Mouse (Mus musculus): Measurements from ENCODE around the gene Prkce. TPM values are rescaled to one million over a fixed set of nuclear protein-coding genes. Genes with fewer than 3 reads are reported as not detected.

The Prkce gene
- polyA plus RNA-seq, 1 experiment from 2014 or later, result 35.7 TPM

GRCm38 (mm10) chr17:86303401-86304243 lies 136.0 kb downstream of the Prkce start:
- ATAC-seq, result no peak
- 81% methylated on average over 19 of the region's 19 CpGs for whole genome bisulfite sequencing
- H3K9ac ChIP-seq (ENCODE audit: low read depth, low read length), result no peak overlapping the region
- H3K36me3 ChIP-seq (ENCODE audit: control insufficient read depth, insufficient read depth, low read length), result no peaks in the 10 kb centered on the region
- H3K27ac ChIP-seq (ENCODE audit: low read depth, low read length), result no peak overlapping the region
- no peaks in the 10 kb centered on the region for H3K9me3 ChIP-seq (ENCODE audit: control insufficient read depth, low read length)
- no peak overlapping the region for H3K4me3 ChIP-seq (ENCODE audit: low read length)
- no peaks in the 10 kb centered on the region for H3K27me3 ChIP-seq (replicated peaks; ENCODE audit: control insufficient read depth, insufficient read depth, low read length)
- no peak overlapping the region for H3K4me2 ChIP-seq (ENCODE audit: low read length)
- H3K4me1 ChIP-seq (ENCODE audit: control insufficient read depth, insufficient read depth, low read depth, low read length), result peaks cover 22% of the 10 kb centered on the region

- Histone ChIP-seq H3K4me3 (ENCODE audit: low read length) (no peak overlapping the region), H3K4me2 (ENCODE audit: low read length) (no peak overlapping the region), H3K36me3 (ENCODE audit: control insufficient read depth, insufficient read depth, low read length) (no peaks in the 10 kb centered on the region), H3K9me3 (ENCODE audit: control insufficient read depth, low read length) (no peaks in the 10 kb centered on the region), H3K27me3 (replicated peaks; ENCODE audit: control insufficient read depth, insufficient read depth, low read length) (no peaks in the 10 kb centered on the region), H3K27ac (ENCODE audit: low read depth, low read length) (peak overlapping the region; percentile 14; the same call in 1 of the 2 replicates), H3K9ac (ENCODE audit: low read depth, low read length) (no peak overlapping the region), H3K4me1 (ENCODE audit: control insufficient read depth, insufficient read depth, low read depth, low read length) (peaks cover 22% of the 10 kb centered on the region)
- no peak for ATAC-seq
- WGBS, result 46% methylated on average over 17 of the region's 17 CpGs
Observed at GRCm38 (mm10) chr17:86304923-86305630, 137.5 kb downstream of the Prkce start.

GRCm38 (mm10) chr17:86306161-86306560 lies 138.6 kb downstream of the Prkce start:
- Histone ChIP-seq H3K4me1 (ENCODE audit: control insufficient read depth, insufficient read depth, low read depth, low read length) (peaks cover 18% of the 10 kb centered on the region), H3K27ac (ENCODE audit: low read depth, low read length) (no peak overlapping the region), H3K4me2 (ENCODE audit: low read length) (no peak overlapping the region), H3K4me3 (ENCODE audit: low read length) (no peak overlapping the region), H3K9me3 (ENCODE audit: control insufficient read depth, low read length) (no peaks in the 10 kb centered on the region), H3K36me3 (ENCODE audit: control insufficient read depth, insufficient read depth, low read length) (no peaks in the 10 kb centered on the region), H3K27me3 (replicated peaks; ENCODE audit: control insufficient read depth, insufficient read depth, low read length) (no peaks in the 10 kb centered on the region), H3K9ac (ENCODE audit: low read depth, low read length) (no peak overlapping the region)
- 84% methylated on average over 7 of the region's 7 CpGs for WGBS
- ATAC-seq, result no peak

- Histone ChIP-seq H3K4me2 (ENCODE audit: low read length) (no peak overlapping the region), H3K27me3 (replicated peaks; ENCODE audit: control insufficient read depth, insufficient read depth, low read length) (no peaks in the 10 kb centered on the region), H3K9ac (ENCODE audit: low read depth, low read length) (no peak overlapping the region), H3K9me3 (ENCODE audit: control insufficient read depth, low read length) (no peaks in the 10 kb centered on the region), H3K36me3 (ENCODE audit: control insufficient read depth, insufficient read depth, low read length) (no peaks in the 10 kb centered on the region), H3K27ac (ENCODE audit: low read depth, low read length) (no peak overlapping the region), H3K4me3 (ENCODE audit: low read length) (no peak overlapping the region), H3K4me1 (ENCODE audit: control insufficient read depth, insufficient read depth, low read depth, low read length) (peaks cover 8% of the 10 kb centered on the region)
- 74% methylated on average over 8 of the region's 8 CpGs for WGBS
- ATAC-seq, result no peak
Observed at GRCm38 (mm10) chr17:86313413-86314139, 146.0 kb downstream of the Prkce start.

- 89% methylated on average over 4 of the region's 4 CpGs for WGBS
- no peaks in the 10 kb centered on the region for H3K9me3 ChIP-seq (ENCODE audit: control insufficient read depth, low read length)
- H3K4me2 ChIP-seq (ENCODE audit: low read length), result no peak overlapping the region
- ATAC-seq, result no peak
- H3K4me1 ChIP-seq (ENCODE audit: control insufficient read depth, insufficient read depth, low read depth, low read length), result peaks cover 8% of the 10 kb centered on the region
- no peak overlapping the region for H3K4me3 ChIP-seq (ENCODE audit: low read length)
- no peaks in the 10 kb centered on the region for H3K27me3 ChIP-seq (replicated peaks; ENCODE audit: control insufficient read depth, insufficient read depth, low read length)
- no peak overlapping the region for H3K9ac ChIP-seq (ENCODE audit: low read depth, low read length)
- no peaks in the 10 kb centered on the region for H3K36me3 ChIP-seq (ENCODE audit: control insufficient read depth, insufficient read depth, low read length)
- no peak overlapping the region for H3K27ac ChIP-seq (ENCODE audit: low read depth, low read length)
Observed at GRCm38 (mm10) chr17:86315874-86316273, 148.3 kb downstream of the Prkce start.

GRCm38 (mm10) chr17:86316771-86317170 lies 149.2 kb downstream of the Prkce start:
- peaks cover 4% of the 10 kb centered on the region for H3K4me1 ChIP-seq (ENCODE audit: control insufficient read depth, insufficient read depth, low read depth, low read length)
- H3K9me3 ChIP-seq (ENCODE audit: control insufficient read depth, low read length), result no peaks in the 10 kb centered on the region
- H3K27ac ChIP-seq (ENCODE audit: low read depth, low read length), result no peak overlapping the region
- H3K36me3 ChIP-seq (ENCODE audit: control insufficient read depth, insufficient read depth, low read length), result no peaks in the 10 kb centered on the region
- WGBS, result 90% methylated on average over 5 of the region's 5 CpGs
- H3K4me3 ChIP-seq (ENCODE audit: low read length), result no peak overlapping the region
- H3K9ac ChIP-seq (ENCODE audit: low read depth, low read length), result no peak overlapping the region
- no peak overlapping the region for H3K4me2 ChIP-seq (ENCODE audit: low read length)
- no peaks in the 10 kb centered on the region for H3K27me3 ChIP-seq (replicated peaks; ENCODE audit: control insufficient read depth, insufficient read depth, low read length)
- no peak for ATAC-seq

- Histone ChIP-seq H3K4me2 (ENCODE audit: low read length) (no peak overlapping the region), H3K27me3 (replicated peaks; ENCODE audit: control insufficient read depth, insufficient read depth, low read length) (no peaks in the 10 kb centered on the region), H3K9me3 (ENCODE audit: control insufficient read depth, low read length) (no peaks in the 10 kb centered on the region), H3K4me1 (ENCODE audit: control insufficient read depth, insufficient read depth, low read depth, low read length) (peaks cover 4% of the 10 kb centered on the region), H3K27ac (ENCODE audit: low read depth, low read length) (no peak overlapping the region), H3K36me3 (ENCODE audit: control insufficient read depth, insufficient read depth, low read length) (no peaks in the 10 kb centered on the region), H3K9ac (ENCODE audit: low read depth, low read length) (no peak overlapping the region), H3K4me3 (ENCODE audit: low read length) (no peak overlapping the region)
- 83% methylated on average over 4 of the region's 4 CpGs for WGBS
- no peak for ATAC-seq
Observed at GRCm38 (mm10) chr17:86317197-86317596, 149.6 kb downstream of the Prkce start.

GRCm38 (mm10) chr17:86319967-86320602 lies 152.5 kb downstream of the Prkce start:
- no peaks in the 10 kb centered on the region for H3K36me3 ChIP-seq (ENCODE audit: control insufficient read depth, insufficient read depth, low read length)
- H3K4me1 ChIP-seq (ENCODE audit: control insufficient read depth, insufficient read depth, low read depth, low read length), result 0 out of 2 replicates have a peak, but pooled peaks cover 2% of the 10 kb centered on the region
- no peaks in the 10 kb centered on the region for H3K27me3 ChIP-seq (replicated peaks; ENCODE audit: control insufficient read depth, insufficient read depth, low read length)
- WGBS, result 78% methylated on average over 13 of the region's 13 CpGs
- H3K4me3 ChIP-seq (ENCODE audit: low read length), result no peak overlapping the region
- H3K27ac ChIP-seq (ENCODE audit: low read depth, low read length), result no peak overlapping the region
- ATAC-seq, result no peak
- H3K9ac ChIP-seq (ENCODE audit: low read depth, low read length), result no peak overlapping the region
- H3K4me2 ChIP-seq (ENCODE audit: low read length), result no peak overlapping the region
- no peaks in the 10 kb centered on the region for H3K9me3 ChIP-seq (ENCODE audit: control insufficient read depth, low read length)
